Mouse (Mus musculus) C2C12 (cell line): ENCODE data around the gene Glipr2.

Experiments used
- CTCF ChIP-seq: IDR thresholded peaks from one replicate; pipeline ENCODE4 v1.5.1; 2011; ENCODE audit not compliant: control insufficient read depth, insufficient read depth, insufficient read length
- MAX ChIP-seq: IDR thresholded peaks from one replicate; pipeline ENCODE4 v1.6.1; 2011; ENCODE audit warnings: mild to moderate bottlenecking, control low read depth

DNA sequence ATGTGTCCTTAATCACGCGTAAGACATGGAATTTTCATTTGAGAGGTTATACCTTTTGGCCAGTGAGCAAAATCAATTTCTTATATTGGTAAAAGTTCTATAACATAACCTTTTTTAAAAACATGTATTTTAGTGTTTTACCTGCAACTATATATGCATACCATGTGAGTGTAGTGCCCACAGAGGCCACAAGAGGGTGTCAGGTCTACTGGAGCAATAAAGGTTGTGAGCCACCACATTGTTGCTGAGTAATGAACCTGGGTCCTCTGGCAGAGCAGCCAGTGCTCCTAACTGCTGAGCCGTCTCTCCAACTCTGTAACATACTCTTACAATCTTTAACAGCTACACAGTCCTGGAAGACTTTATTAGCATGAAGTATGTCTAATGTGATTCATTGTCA is 29.4 kb upstream of the Glipr2 start:
- TF ChIP-seq CTCF (no peak), MAX (no peak)
